Mouse (Mus musculus): ENCODE measurements around the gene Gas1.

DNA sequence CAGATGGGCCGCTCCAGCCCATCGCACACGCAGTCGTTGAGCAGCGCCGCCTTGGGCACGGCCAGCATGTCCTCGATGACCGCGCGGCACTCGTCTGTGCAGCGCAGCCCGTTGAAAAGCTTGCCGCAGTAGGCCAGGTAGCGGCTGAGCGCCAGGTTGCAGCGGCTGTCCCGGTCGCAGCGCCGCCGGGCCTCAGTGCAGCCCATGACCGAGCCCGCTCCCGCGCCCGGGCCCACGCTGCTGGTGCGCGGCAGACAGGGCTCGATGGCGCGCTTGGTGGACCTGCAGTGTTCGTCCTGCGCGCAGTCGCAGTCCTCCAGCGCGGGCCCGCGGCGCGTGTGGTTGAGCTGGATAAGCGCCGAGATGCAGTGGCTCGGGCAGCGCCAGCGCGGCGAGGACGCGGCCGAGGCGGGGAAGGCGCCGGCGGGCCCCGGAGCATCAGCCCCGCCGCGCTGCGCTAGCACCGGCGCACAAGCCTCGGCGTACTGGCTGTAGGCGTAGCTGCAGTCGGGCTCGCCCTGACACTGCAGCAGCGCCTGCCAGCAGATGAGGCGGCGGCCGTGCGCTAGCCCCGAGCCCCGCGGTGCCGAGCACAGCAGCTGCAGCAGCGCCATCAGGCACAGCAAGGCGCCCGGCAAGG, 909 bp downstream of the Gas1 start:
- TF ChIP-seq GATA1 (IDR thresholded peaks at IDR 0.05; ENCODE audit: borderline replicate concordance, low read length) = no peak
- TF ChIP-seq FLI1 (IDR thresholded peaks at IDR 0.05; ENCODE audit: low read length) = no peak

Measured in megakaryocyte, embryonic 14.5 days (primary cell).